Mouse (Mus musculus): Measurements from ENCODE around the gene Ptprg. TPM values are rescaled to one million over a fixed set of nuclear protein-coding genes. Genes with fewer than 3 reads are reported as not detected.

Ptprg gene
- polyA plus RNA-seq, 1 experiment from 2014 or later, result 50.1 TPM

DNA sequence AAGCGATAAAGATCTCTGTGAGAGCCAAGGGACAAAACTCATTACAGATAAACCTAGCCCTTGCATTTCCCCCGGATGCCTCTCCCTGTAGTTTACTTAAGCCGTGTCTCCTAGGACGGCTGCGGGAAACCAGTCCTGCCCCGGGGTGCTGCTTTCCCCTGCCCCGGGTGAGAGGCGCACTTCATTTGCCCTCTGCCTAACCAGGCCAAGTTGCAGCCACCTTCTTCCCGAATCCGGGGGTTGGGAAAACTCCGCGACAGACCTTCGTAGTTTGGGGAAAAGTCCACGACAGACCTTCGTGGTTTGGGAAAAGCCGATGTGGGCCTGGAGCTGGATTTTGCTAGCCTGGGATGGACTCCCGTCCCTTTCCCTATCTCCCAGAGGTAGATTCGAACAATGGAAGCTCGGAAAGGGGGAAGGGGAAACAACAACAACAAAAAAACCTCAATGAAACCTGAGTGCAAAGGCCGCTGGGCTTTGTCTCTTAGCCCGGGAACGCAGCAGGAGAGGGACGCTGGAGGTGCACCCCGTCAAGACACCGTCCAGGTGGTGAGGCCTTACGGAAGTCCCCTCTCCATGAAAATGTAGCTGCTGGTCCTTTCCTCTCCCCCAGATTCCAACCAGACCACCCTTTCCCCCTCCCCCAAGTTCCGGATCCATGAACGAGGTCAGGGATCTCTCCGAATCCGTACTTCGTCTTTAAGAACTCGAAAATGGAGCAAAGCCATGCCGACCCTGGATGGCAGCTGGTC lies 635 bp upstream of the Ptprg start:
- peak; percentile 5 for ATAC-seq (ENCODE audit: low FRiP score, low TSS enrichment)
- H3K9me3 ChIP-seq (ENCODE audit: control insufficient read depth, low read length), result no peaks in the 10 kb centered on the region
- peak overlapping the region; percentile 95 for H3K27ac ChIP-seq (replicated peaks; ENCODE audit: low read depth, low read length)
- peak; percentile 56 for DNase-seq
- H3K4me3 ChIP-seq (replicated peaks; ENCODE audit: low read depth, low read length), result peak overlapping the region; percentile 81
- peak overlapping the region; percentile 89 for H3K4me2 ChIP-seq (ENCODE audit: low read length)
- H3K36me3 ChIP-seq (ENCODE audit: control insufficient read depth, insufficient read depth, low read length), result no peaks in the 10 kb centered on the region
- H3K9ac ChIP-seq (replicated peaks; ENCODE audit: low read length), result peak overlapping the region; percentile 76
- WGBS, result under 1% methylated on average over 33 of the region's 33 CpGs
- no peaks in the 10 kb centered on the region; the same call in 1 of the 2 replicates for H3K27me3 ChIP-seq (ENCODE audit: control insufficient read depth, insufficient read depth, low read length)
- peaks cover 20% of the 10 kb centered on the region for H3K4me1 ChIP-seq (ENCODE audit: control insufficient read depth, insufficient read depth, low read length)

DNA sequence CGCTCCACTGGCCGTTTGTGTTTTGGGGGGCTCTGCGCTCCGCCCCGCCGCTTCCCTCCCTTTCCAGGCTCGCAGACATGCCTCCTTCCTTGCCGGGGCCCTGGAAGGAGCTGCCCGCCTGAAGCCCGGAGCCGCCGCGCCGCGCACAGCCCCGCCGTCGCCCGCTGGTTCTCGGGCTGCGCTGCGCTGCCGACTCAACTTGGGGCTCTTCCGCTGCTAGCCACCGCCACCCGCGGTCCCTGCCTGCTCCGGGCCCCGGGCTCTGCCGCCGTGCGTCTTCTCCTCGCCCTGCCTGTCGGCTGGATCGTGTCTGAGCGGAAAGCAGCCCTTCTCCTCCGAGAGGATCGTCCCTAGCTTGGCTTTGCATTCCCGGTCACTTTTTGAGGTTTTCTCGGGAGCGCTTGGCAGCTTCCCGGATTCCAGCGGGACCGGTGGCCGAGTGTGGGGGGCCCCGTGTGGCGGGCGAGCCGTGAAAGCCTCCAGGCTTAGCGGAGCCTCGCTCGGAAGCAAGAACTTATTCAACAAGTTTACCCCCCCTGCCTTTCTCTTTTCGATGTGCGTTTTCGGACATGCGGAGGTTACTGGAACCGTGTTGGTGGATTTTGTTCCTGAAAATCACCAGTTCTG lies 460 bp downstream of the Ptprg start:
- under 1% methylated on average over 57 of the region's 57 CpGs for WGBS
- ATAC-seq (ENCODE audit: low FRiP score, low TSS enrichment) (peak; percentile 53), DNase-seq (peak; percentile 73)
- H3K4me1 ChIP-seq (ENCODE audit: control insufficient read depth, insufficient read depth, low read length), result peaks cover 22% of the 10 kb centered on the region
- peak overlapping the region; percentile 81 for H3K4me3 ChIP-seq (replicated peaks; ENCODE audit: low read depth, low read length)
- no peaks in the 10 kb centered on the region; the same call in 1 of the 2 replicates for H3K27me3 ChIP-seq (ENCODE audit: control insufficient read depth, insufficient read depth, low read length)
- H3K9me3 ChIP-seq (ENCODE audit: control insufficient read depth, low read length), result no peaks in the 10 kb centered on the region
- H3K27ac ChIP-seq (replicated peaks; ENCODE audit: low read depth, low read length), result peak overlapping the region; percentile 95
- peak overlapping the region; percentile 89 for H3K4me2 ChIP-seq (ENCODE audit: low read length)
- H3K9ac ChIP-seq (replicated peaks; ENCODE audit: low read length), result peak overlapping the region; percentile 76
- no peaks in the 10 kb centered on the region for H3K36me3 ChIP-seq (ENCODE audit: control insufficient read depth, insufficient read depth, low read length)

DNA sequence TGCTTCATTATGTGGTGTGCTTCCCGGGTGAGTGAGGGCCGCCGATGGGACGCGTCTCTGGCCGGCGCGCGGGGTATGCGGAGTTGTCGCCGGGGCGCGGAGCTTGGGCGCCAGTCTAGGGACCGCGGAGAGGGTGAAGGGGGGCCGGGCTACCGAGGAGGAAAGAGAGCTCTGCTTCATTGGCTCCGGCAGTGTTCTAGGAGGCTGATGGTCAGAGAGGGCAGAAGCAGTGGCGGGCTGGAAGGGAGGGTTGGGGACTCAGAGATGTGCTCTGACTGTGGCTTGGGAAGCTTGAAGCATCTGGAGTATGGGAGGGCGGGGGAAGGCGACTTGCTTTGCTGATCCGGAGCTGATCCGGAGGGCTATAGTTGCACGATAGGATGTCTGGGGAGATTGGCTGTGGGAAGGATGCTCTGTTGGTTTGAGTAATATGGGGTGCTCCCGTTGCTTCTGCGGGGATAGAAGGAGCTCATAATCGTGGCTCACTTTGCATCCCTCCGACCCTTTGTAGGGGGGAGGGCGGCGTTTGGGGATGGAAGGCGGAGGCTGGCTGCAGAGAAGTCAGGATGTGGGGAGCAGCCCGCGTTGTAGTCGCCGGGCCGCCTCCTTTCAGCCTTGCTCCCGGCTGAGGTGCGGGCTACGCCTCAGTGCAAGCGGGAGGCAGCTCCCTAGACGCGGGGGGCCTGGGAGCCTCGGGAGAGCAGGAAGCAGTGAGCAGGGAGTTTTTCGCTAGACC lies 1.1 kb downstream of the Ptprg start:
- Histone ChIP-seq H3K9me3 (ENCODE audit: control insufficient read depth, low read length) (no peaks in the 10 kb centered on the region), H3K4me2 (ENCODE audit: low read length) (peak overlapping the region; percentile 89), H3K36me3 (ENCODE audit: control insufficient read depth, insufficient read depth, low read length) (no peaks in the 10 kb centered on the region), H3K9ac (replicated peaks; ENCODE audit: low read length) (peak overlapping the region; percentile 76), H3K4me1 (ENCODE audit: control insufficient read depth, insufficient read depth, low read length) (peaks cover 22% of the 10 kb centered on the region), H3K27ac (replicated peaks; ENCODE audit: low read depth, low read length) (peak overlapping the region; percentile 95), H3K27me3 (ENCODE audit: control insufficient read depth, insufficient read depth, low read length) (no peaks in the 10 kb centered on the region; the same call in 1 of the 2 replicates), H3K4me3 (replicated peaks; ENCODE audit: low read depth, low read length) (peak overlapping the region; percentile 81)
- ATAC-seq (ENCODE audit: low FRiP score, low TSS enrichment) (peak; percentile 28), DNase-seq (peak; percentile 78)
- under 1% methylated on average over 46 of the region's 46 CpGs for WGBS

DNA sequence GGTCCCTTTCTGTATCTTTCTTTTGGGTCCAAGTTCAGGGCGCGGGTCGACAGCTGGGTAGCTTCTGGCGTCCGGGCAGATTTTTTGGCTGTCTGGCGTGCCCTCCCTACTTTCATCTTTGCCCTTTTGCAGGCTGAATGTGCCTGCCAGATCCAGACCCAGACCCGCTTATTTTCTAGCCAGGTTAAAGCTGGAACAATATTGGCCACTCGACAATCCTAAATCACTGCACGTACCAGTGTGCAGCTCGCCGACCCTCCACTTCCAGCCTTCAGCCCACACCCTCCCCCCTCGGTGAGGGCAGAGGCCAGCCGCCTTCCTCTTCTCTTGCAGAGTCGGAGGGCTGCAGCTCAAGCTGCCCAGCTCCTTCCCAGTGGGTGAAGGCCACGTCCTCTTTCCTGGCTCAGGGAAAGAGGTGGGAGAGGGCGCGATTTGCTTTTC lies 1.7 kb downstream of the Ptprg start:
- under 1% methylated on average over 17 of the region's 17 CpGs for WGBS
- H3K9ac ChIP-seq (replicated peaks; ENCODE audit: low read length), result peak overlapping the region; percentile 76
- H3K9me3 ChIP-seq (ENCODE audit: control insufficient read depth, low read length), result no peaks in the 10 kb centered on the region
- H3K4me1 ChIP-seq (ENCODE audit: control insufficient read depth, insufficient read depth, low read length), result peaks cover 22% of the 10 kb centered on the region
- H3K4me3 ChIP-seq (replicated peaks; ENCODE audit: low read depth, low read length), result peak overlapping the region; percentile 81
- H3K27ac ChIP-seq (replicated peaks; ENCODE audit: low read depth, low read length), result peak overlapping the region; percentile 95
- H3K4me2 ChIP-seq (ENCODE audit: low read length), result peak overlapping the region; percentile 89
- H3K36me3 ChIP-seq (ENCODE audit: control insufficient read depth, insufficient read depth, low read length), result no peaks in the 10 kb centered on the region
- H3K27me3 ChIP-seq (ENCODE audit: control insufficient read depth, insufficient read depth, low read length), result no peaks in the 10 kb centered on the region; the same call in 1 of the 2 replicates
- ATAC-seq (ENCODE audit: low FRiP score, low TSS enrichment) (peak; percentile 19; the same call in 1 of the 2 replicates), DNase-seq (peak; percentile 68)

DNA sequence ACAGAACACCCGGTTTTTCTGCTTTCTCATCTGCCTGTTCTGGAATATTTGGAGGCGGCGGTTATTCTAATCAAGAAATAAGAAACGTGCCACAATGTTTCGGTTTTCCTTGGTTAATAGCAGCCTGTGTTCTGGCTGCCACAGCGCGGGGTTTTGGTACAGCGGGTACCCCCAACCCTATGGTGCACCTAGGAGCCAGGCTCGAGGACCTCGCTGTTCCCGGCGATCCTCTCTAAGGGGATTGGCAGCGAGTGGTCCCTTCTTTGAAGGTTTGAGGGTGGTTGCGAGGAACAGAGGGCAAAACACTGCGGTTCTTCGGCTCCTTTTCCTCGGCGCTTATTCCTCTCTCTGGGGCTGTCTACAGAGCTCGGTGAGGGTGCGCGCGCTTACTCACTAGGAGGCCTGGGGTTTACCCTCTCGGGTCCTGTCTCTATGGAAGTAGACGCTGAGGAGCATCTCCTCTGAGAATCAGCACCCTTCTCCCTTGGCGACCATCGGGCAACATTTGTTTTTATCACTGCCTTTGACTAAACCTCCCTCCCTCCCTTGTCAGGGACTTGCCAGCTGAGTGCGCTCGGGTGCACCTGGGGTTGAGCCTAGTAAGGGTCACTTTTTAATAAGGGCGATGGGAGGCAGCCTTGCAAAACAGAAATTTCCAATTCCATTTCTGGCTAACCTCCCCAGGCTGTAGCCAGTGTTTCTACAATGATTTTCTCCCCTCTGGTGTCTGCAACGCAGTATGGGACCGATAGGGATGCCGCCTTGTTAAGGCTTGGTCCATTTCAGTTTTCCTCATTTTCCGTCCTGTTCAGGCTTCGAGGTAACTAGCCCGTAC lies 2.4 kb downstream of the Ptprg start:
- Histone ChIP-seq H3K9me3 (ENCODE audit: control insufficient read depth, low read length) (no peaks in the 10 kb centered on the region), H3K27me3 (ENCODE audit: control insufficient read depth, insufficient read depth, low read length) (no peaks in the 10 kb centered on the region; the same call in 1 of the 2 replicates), H3K4me1 (ENCODE audit: control insufficient read depth, insufficient read depth, low read length) (peaks cover 22% of the 10 kb centered on the region), H3K9ac (replicated peaks; ENCODE audit: low read length) (peak overlapping the region; percentile 76), H3K4me3 (replicated peaks; ENCODE audit: low read depth, low read length) (peak overlapping the region; percentile 81), H3K36me3 (ENCODE audit: control insufficient read depth, insufficient read depth, low read length) (no peaks in the 10 kb centered on the region), H3K4me2 (ENCODE audit: low read length) (peak overlapping the region; percentile 89), H3K27ac (replicated peaks; ENCODE audit: low read depth, low read length) (peak overlapping the region; percentile 95)
- WGBS, result under 1% methylated on average over 35 of the region's 35 CpGs
- ATAC-seq (ENCODE audit: low FRiP score, low TSS enrichment), result 0 out of 2 replicates have a peak, but pooled peaks have one; percentile 3
- peak; percentile 73 for DNase-seq

DNA sequence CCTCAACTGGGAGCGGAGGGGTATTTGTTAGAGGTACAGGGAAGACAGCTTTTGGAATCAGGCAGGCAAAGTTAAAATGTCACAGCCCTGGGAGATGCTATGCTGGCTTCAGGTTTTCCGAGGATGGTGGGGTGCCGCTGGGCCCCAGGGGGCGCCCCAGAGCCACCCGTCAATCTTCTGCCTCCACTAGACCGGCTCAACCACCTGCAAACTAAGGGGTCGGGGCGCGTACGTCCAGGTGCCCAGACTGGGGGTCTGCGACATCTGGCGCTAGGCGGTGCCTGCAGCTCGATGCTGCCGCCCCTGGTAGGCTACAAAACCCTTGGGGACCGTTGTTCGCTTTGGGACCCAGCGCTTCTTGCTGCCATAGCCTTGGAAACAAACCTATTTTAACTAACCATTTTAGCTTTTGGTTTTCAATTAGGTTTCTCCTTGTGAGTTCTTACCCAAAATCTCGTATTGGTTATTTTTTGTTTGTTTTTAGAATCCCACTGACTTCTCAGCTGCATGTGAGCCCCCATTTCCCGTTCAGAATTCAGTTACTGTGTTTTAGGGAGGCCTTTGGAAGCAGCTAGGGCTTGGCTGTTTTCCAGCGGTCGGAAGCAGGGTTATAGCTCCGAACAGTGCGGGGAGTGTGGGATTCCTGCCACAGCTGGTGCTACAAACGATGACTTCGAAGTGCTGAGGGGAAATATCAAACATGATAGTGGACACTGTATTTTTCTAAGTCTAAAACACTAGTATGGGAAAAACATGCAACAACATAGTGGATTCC lies 3.2 kb downstream of the Ptprg start:
- peak; percentile 86 for DNase-seq
- Histone ChIP-seq H3K4me3 (replicated peaks; ENCODE audit: low read depth, low read length) (peak overlapping the region; percentile 81), H3K36me3 (ENCODE audit: control insufficient read depth, insufficient read depth, low read length) (no peaks in the 10 kb centered on the region), H3K27ac (replicated peaks; ENCODE audit: low read depth, low read length) (peak overlapping the region; percentile 95), H3K4me1 (ENCODE audit: control insufficient read depth, insufficient read depth, low read length) (peaks cover 22% of the 10 kb centered on the region), H3K9ac (replicated peaks; ENCODE audit: low read length) (peak overlapping the region; percentile 76), H3K27me3 (ENCODE audit: control insufficient read depth, insufficient read depth, low read length) (no peaks in the 10 kb centered on the region; the same call in 1 of the 2 replicates), H3K4me2 (ENCODE audit: low read length) (peak overlapping the region; percentile 89), H3K9me3 (ENCODE audit: control insufficient read depth, low read length) (no peaks in the 10 kb centered on the region)
- 7% methylated on average over 26 of the region's 26 CpGs for WGBS
- ATAC-seq (ENCODE audit: low FRiP score, low TSS enrichment), result peak; percentile 7; the same call in 1 of the 2 replicates

DNA sequence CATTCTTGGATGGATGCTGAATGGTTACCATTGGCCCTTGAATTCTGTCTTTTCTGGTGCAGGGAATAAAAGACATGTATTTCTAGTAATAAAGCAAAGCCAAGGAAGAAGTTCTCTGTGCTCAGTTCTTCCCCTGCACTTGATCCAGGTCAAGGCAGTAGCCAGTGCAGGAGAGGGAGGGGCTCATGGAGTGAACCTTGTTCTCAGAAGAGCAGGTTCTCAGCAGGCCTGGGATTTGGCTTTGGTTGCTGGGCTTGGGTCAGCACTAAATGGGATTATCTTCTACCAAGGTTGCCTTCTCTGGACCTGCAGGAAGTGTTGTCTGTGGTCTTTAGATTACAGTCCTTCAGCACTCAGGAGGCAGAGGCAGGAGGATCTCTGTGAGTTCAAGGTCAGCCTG lies 5.2 kb downstream of the Ptprg start:
- Histone ChIP-seq H3K36me3 (ENCODE audit: control insufficient read depth, insufficient read depth, low read length) (no peaks in the 10 kb centered on the region), H3K9me3 (ENCODE audit: control insufficient read depth, low read length) (no peaks in the 10 kb centered on the region), H3K4me3 (replicated peaks; ENCODE audit: low read depth, low read length) (no peak overlapping the region), H3K4me1 (ENCODE audit: control insufficient read depth, insufficient read depth, low read length) (peaks cover 13% of the 10 kb centered on the region), H3K27me3 (ENCODE audit: control insufficient read depth, insufficient read depth, low read length) (no peaks in the 10 kb centered on the region), H3K27ac (replicated peaks; ENCODE audit: low read depth, low read length) (no peak overlapping the region), H3K9ac (replicated peaks; ENCODE audit: low read length) (no peak overlapping the region), H3K4me2 (ENCODE audit: low read length) (no peak overlapping the region)
- no peak for ATAC-seq (ENCODE audit: low FRiP score, low TSS enrichment)
- DNase-seq, result no peak

All from midbrain, embryonic 14.5 days (tissue).